Mouse (Mus musculus) ovary, postnatal 14 days (tissue): ENCODE data around the gene Nubp2.

Source experiments
- DNase-seq: peaks from one replicate; pipeline ENCODE4 v3.0.0; 2022; ENCODE audit warnings: low spot score

The Nubp2 gene

GRCm38 (mm10) chr17:24861785-24862184 is 24.4 kb downstream of the Nubp2 start:
- DNase-seq, result no peak

- no peak for DNase-seq
Observed at GRCm38 (mm10) chr17:24860076-24860475, 26.1 kb downstream of the Nubp2 start.

GRCm38 (mm10) chr17:24858967-24859366 is 27.2 kb downstream of the Nubp2 start:
- no peak for DNase-seq

GRCm38 (mm10) chr17:24857831-24858470 is 28.2 kb downstream of the Nubp2 start:
- DNase-seq, result no peak

GRCm38 (mm10) chr17:24856589-24856988 is 29.6 kb downstream of the Nubp2 start:
- no peak for DNase-seq

- no peak for DNase-seq
Observed at GRCm38 (mm10) chr17:24855838-24856464, 30.2 kb downstream of the Nubp2 start.

GRCm38 (mm10) chr17:24851381-24852125 is 34.6 kb downstream of the Nubp2 start:
- no peak for DNase-seq

GRCm38 (mm10) chr17:24850773-24851127 is 35.4 kb downstream of the Nubp2 start:
- no peak for DNase-seq

- peak; percentile 88 for DNase-seq
Observed at GRCm38 (mm10) chr17:24850065-24850772, 35.9 kb downstream of the Nubp2 start, which contains the start of gene Fahd1. Fahd1 (minus strand) TSS chr17:24850364.

GRCm38 (mm10) chr17:24849733-24850064 is 36.5 kb downstream of the Nubp2 start:
- no peak for DNase-seq

- DNase-seq, result no peak
Observed at GRCm38 (mm10) chr17:24848600-24849031, 37.5 kb downstream of the Nubp2 start.

- no peak for DNase-seq
Observed at GRCm38 (mm10) chr17:24847386-24847785, 38.8 kb downstream of the Nubp2 start.

- no peak for DNase-seq
Observed at GRCm38 (mm10) chr17:24844525-24844924, 41.6 kb downstream of the Nubp2 start.

GRCm38 (mm10) chr17:24842631-24843030 is 43.5 kb downstream of the Nubp2 start:
- DNase-seq, result no peak

GRCm38 (mm10) chr17:24841133-24841532 is 45.0 kb downstream of the Nubp2 start:
- DNase-seq, result no peak

GRCm38 (mm10) chr17:24840341-24840740 is 45.8 kb downstream of the Nubp2 start:
- no peak for DNase-seq

- DNase-seq, result no peak
Observed at GRCm38 (mm10) chr17:24839842-24840241, 46.3 kb downstream of the Nubp2 start, which contains the start of gene Hagh. Hagh (plus strand) TSS chr17:24840143.
